Mouse (Mus musculus): Measurements from ENCODE around the gene Slc4a4.
"Not testable (repeated sequence)": the region's sequence is repeated elsewhere in the genome, so short reads cannot be mapped to it uniquely, and the experiment has no call there.

Slc4a4 gene

DNA sequence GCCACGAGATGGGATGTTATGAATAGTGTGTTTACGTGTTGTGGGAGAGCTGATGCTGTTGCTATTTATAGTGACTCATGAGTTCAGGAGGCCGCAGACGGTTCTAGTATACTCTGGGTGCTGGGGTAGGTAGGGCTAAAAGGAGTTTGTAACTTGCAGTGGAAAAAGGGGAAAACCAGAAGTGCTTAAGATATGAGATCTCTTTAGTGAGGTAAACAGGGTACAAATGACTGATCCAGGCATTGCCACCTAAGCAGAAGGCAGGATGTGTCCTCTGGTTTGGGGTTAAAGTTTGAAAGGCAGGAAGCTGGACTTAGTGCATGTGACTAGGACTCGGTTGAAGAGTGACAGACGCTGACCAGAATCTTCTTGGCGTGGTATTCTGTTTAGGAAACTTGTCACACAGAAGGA, 74.7 kb downstream of the Slc4a4 start:
- CTCF ChIA-PET, result no interaction called here

DNA sequence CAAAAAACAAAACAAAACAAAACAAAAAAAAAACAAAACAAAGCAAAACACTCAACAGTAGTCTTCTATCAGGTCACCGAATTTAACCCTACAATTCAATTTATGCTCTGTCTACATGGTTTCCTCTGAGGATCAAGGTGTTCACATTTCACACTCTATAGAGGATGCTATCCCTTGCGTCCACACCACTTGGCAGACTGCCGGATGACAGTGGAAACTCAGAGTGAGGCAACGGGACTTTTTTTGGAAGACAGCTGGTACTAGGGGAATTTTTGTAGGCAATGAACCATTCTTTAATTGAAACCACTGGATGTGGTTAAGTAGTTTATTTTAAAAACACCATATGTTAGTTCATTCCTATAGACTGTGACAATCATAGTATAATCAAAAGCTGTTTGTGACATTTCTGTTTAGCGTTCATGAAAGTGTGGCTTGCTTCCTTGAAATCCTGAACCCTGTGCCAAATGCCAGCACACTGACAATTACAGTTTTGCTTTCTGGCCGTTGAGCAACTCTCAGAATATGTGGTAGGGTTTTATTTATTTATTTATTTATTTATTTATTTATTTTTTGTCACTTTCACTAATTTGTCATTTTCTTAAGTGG, 78.2 kb downstream of the Slc4a4 start:
- CTCF ChIA-PET, result no interaction called here

DNA sequence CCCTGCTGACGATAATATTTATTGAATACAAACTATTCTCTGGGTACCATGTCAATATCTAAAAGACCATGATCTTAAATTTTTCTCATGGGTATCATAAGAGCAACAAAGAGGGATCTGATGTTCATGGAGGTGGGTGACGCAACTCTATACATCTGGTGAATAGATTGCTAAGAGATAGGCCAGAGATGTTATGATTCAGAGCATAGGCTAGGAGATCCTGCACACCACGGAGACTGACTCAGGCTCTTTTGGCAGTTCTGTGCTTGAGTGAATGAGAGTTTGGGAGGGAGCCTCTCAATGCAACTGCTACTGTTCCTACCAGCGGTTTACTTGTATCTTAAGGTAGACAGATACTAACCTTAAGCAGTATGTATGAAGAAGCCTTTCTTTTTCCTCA, 79.9 kb downstream of the Slc4a4 start:
- CTCF ChIA-PET, result no interaction called here

DNA sequence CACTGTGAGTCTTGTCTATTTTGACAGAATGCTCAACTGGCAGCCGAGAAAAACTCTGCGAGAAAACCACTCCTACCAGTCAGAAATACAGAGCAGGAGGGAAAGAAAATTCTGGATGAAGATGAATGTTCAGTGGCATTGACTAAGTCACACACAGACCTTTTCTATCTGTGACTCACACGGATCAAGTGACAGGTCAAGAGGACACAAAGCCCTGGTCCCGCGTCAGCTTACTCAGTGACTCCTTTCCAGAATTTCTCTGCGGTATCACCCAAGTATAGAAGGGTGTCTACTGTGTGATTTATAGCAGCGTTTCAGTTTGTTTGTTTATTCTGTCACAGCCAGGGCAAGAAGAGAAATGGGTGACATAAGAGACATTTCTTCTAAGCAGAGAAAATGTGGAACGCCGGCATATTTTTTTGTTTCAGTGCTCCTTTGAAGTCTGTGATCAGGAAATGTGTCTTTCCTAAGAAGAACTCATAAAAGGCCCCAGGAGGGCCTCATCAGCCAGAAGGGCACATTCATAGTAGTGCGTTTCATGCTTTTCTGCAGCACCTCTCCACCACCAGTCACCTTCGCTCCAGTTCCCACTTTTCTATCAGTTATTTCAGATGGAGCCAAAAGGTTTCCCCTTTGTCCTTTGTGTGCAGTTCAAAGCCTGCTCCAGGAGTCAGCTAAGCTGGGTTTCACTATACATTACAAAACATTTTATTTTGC, 82.5 kb downstream of the Slc4a4 start:
- CTCF ChIA-PET, result no interaction called here

DNA sequence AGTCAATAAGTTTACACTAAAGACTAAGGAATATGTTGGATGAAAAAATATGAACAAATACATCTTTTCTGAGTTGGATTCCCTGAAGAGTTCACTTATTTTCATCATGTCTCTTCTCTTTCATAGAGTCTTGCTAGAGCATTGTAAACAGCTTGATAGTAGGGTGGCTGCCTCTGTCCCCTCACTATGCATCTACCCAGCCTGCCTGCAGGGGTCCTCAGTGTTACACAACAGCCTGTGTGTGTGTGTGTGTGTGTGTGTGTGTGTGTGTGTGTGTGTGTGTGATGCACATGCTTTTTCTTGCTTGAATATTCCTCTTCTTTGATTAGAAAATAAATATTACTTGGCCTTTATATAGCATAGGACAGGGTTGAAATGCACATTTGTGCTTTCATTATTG, 84.9 kb downstream of the Slc4a4 start:
- CTCF ChIA-PET, result no interaction called here

DNA sequence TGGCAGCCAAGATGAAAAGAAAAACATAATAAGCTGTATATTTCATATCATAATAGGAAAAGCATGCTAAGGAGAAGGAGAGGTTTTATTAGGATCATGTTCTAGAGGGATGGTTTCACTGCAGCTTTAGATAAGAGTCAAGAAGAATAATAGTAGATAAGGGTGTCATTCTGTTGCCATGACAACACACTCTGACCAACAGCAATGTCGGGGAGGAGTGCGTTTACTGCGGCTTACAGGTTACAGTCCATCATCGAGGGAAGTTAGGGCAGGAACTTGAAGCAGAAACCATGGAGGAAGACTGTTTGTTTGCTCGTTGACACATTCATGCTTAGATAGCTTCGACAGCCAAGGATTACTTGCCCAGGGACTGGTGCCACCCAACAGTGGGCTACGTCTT, 85.7 kb downstream of the Slc4a4 start:
- CTCF ChIA-PET, result no interaction called here

DNA sequence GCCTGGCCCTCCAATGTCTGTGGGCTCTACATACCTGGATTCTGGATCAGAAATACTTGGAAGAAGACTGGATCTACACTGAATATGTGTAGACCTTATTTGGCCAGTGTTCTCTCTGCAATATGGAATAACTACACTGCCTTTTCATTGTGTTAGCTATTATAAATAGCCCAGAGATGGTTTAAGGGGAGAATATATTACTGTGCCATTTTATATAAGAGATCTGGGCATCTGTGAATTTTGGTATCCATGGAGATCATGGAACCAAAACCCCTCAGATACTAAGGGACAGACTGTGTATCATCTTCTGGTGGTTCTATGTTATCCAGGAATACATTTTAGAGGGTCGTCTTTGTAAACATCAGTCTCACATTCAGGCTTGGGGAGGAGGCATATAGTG, 86.5 kb downstream of the Slc4a4 start:
- CTCF ChIA-PET, result no interaction called here

DNA sequence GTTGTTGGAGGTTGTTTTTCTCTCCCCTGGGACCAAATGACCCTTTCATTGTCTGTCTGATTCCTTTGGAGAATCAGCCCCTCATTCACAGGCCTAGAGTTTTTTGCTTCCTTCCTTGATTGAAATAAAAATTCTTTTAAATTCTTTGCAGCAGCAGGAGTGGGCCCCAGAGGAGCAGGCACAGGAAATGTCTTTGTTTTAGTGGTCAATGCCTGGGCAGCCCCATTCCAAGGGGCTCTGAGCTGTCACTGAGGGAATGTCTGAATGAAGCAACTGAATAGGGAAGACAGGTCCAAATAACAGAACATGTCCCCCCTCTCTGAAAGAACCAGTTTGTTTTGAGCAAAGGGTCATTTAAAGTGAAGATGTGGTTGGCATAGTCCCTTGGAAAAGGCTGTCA, 89.1 kb downstream of the Slc4a4 start:
- CTCF ChIA-PET, result no interaction called here

DNA sequence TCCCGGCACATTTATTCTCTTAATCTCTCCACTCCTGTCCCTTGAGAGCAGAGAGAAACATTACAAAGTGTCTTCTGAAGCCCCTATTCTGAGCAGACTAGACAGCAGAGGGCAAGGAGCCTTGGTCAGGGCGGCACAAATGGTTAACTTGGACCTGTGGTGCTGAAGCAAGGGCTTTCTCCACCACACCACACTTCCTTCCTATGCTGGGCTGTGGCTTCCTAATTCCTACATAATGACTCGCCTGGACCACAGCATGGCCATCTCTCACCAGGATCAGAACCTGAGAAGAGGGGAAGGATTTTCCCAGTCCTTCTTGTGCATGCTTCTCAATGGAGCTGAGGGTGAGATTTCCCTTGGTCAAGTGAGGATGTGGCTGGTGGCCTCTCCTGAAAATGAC, 89.8 kb downstream of the Slc4a4 start:
- CTCF ChIA-PET, result no interaction called here

DNA sequence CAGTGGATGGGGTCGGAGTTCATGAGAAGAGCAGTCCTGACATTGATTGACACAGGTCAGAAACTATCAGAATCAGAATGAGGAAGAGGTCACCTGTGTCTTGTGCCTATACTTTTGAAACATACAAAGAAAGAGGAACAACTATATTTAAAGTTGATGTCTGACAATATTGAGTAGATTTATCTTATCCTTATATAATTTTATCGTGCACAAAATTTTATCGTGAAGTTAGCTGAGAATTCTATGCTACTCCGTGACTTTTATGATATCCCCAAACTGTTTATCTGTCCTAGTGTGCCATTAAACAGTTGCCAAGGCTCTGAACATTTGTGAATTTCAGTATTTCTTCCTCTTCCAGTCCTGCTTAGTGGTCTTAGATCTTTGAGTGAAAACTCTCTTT, 94.1 kb downstream of the Slc4a4 start:
- CTCF ChIA-PET, result no interaction called here

DNA sequence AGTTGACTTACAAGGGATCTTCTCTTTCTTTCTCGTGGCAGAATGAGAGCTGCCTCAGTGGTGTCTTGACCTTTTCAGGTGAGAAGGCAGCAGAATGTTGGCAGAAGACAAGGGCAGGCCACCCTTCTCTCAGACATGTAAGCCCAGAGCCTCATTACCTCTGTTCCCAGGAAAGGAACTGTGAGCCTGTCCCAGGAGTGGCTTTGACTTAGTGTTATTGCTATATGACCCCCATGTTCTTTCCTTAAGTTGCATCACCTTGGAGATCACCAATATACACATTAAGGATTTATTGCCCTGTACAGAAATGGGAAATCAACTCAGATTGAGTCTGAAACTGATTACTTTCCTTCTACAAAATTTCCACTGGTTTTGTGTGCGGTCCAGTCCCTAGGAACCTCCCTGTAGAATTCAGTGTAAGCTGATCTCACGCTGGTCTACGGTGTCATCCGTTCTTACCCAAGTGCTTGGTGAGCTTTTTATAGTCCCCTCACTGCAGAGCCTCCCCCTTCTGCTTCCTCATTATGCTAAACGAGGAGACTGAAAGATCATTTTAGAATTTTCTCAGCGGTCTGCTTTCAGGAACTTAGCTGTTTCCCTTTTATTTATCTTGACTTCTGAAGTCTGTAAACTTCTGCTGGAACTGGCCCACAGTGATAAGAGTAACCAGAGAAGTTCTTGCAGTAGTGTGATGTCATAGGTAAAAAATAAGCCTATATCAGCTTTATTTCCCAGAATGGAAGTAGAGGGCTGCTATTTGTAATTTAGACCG, 94.8 kb downstream of the Slc4a4 start:
- CTCF ChIA-PET, result no interaction called here

DNA sequence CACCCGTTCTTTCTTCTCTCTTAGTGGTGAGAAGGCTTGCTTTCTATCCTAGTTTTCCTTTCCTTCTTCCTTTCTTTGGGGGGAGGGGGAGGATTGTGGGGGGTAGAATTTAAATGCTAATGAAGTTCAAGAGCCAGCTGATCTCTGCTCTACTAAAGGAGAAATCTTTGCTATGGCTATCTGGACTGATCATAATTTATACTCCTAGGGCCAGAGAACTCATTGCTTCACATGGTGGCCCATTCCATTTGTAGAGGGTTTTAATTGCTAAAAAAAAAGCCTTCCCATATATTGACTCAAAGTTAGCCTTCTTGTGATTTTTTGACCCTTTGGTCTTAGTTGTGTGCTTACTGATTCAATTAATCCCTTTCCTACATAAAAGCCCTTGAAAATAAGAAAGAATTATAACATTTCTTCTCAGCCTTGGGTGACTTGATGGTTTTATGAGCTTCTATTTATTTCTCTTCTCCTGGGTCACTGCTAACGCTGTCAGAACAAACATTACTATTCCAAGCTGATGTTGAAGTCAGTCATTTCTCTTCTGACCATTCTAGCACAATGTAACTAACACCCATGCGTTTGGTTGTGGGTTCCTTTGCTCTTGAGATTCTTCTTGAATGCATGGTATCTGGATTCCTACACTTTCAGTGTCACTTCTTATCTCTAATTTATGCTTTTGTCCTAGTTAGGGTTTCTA, 95.6 kb downstream of the Slc4a4 start:
- CTCF ChIA-PET, result no interaction called here

DNA sequence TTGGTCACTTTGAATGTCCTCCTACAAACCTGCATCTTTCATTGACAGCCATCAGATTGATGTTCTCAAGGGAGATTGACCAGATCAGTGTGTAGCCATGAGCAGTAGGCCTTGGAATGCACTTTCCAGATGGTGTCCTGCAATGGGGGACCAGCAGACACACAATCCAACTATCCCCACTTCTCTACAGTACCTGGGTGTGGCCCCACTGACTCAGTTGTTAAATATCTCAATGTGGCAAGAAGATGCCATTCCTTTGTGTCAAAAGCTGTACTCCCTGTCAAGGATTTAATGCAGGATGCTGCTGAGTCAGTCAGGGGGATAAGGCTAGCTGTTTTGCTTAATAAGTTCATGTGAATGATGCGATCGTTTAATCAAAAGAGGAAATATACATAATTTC, 96.6 kb downstream of the Slc4a4 start:
- CTCF ChIA-PET, result no interaction called here

DNA sequence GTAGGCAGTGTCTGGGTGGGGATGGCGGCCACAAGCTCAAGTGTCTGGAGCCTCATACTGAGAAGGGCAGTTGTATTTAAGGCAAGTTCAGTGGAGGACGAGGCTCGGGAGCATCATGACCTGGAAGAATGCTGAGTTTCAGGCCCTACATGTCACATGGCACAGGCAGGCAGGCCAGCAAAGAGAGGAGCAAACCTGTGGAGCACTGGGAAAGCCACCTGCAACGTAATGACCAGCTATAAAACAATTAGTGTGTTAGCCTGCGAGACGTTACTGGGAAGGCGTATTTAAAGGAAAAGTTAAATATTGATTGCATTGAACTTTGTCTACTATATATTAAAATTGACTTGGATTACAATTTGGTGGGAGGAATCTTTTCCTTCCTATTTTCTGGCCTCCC, 97.0 kb downstream of the Slc4a4 start:
- CTCF ChIA-PET, result no interaction called here

DNA sequence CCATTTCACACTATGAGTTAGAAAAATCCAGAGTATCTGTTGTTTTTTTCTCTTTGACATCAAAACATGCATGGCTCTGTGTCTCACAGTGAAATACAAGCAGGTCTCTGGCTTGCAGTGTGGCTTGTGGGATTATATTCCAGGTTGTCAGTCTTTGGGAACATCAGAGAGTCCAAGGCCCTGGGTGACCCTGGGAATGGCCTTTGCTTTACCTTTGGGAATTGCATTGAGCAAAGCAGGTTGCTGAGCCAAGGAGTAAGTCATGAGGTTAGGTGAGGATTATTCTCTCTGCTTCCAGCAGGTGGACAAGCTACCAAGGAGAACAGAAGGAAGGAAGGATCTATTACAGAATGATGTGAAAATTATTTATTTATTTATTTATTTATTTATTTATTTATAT, 102.4 kb downstream of the Slc4a4 start:
- CTCF ChIA-PET, result no interaction called here

DNA sequence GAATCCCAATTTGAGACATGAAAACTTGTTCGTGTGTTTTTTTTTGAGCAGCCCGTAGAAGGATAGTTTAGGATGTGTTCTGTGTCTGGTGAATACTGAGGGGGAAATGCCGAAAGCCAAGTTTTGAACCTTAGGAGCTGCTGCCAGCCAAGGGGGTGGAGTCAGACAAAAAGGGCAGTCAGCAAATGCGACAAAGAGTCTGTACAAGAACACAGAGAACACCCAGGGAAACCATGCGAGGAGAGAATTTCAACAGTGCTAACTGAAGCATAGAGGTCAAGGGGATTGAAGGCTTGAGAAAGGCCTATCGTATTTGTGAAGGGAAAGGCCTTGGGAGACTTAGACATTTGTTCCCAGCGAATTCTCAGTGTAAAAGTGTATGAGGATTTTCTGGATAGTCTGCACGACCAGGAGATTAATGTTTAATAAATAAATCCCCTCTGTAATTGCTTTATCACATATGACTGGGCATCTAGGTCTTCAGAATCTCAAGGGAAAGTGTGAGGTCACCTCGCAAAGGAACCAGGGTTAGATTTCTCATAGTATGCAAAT, 103.7 kb downstream of the Slc4a4 start:
- CTCF ChIA-PET, result no interaction called here

DNA sequence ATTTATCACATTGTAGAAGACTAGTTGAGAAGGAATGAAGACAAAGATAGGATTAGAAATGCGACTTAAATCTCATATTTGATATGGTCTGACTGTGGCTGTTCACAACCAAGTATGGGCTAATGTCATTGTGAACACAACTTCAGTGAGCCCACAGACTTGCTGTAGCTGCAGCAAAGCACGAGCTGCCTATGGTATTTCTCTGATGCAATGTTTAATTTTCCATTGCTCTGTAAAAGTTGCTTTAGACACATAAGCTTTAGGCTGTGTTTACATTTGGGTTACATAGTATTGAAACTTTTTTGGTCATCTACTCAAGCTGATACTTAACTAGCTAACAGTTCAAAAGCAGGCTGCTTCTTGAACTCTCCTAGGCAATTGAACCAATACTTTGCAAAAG, 104.7 kb downstream of the Slc4a4 start:
- CTCF ChIA-PET, result not testable (repeated sequence)

DNA sequence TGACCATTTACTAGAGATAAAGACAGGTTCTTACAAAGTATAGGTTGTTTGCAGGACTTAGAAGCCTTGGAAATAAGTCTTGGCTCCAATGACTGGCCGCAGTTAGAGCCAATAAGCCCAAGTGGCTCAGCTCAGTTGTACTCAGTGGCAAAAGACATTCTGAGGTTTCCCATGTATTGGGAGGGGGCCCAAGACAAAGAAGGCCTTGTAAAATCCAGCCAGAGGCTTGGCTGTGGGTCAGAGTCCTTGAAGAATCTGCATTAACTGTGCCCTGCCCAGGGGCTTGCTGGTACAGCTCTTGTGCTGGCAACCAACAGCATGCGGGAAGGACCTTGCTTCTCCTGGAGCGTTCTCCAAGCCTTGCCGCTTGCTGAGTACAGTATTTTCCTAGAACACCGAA, 107.9 kb downstream of the Slc4a4 start:
- CTCF ChIA-PET, result no interaction called here

DNA sequence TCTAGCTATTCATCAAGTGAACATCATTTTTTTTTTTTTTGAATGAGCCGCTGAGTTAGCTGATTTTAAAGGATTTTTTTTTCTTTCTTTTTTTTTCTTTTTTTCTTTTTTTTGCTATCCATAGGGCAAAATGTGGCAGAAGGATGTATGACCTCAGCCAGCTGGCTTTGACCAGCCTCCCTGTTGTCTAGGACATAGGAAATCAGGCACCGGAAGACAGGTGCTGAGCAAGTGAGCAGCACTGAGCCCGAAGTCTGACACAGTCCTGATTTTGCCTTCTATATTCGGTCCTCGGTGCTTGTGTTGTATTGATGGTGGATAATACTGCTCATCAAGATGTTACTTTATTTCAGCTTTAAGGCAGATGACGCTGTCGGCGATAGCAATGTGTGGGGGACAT, 109.6 kb downstream of the Slc4a4 start:
- CTCF ChIA-PET, result no interaction called here

DNA sequence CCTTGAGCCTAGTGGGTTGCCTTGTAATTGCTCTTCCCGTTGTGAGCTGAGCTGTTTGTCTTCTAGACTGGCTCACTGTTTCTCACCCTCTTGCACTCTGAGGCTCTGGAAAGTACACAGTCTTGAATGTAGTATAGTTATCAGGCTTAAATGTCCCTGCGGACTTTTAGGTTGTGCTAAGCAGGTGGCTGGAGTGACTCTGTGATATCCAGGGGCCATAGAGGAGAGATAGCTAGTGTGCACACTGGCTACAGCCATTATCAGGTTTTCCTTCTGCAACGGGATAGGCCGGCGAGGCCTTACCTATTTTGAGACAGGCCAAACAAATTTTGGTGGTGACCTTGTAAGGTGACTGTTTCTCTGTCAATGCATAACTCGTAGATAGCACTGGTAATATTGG, 110.7 kb downstream of the Slc4a4 start:
- CTCF ChIA-PET, result no interaction called here

DNA sequence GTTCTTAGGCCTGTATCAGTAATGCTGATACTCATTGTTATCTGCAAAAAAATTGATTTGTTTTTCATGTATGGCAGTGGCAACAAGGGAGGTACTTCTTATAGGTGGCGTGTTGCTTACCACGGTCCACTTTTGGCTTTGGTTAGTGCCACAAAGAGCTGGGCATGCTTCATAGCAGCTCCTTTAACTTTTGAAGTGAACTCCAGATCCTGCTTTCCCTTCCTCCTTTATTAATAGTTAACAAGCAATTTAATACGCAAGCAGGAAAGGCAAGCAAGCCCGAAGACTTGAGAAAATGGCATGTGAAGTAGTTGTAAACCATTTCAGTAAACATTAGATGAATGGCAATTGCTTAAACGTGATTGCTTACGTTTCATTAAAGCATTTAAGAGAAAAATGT, 113.2 kb downstream of the Slc4a4 start:
- CTCF ChIA-PET, result no interaction called here

DNA sequence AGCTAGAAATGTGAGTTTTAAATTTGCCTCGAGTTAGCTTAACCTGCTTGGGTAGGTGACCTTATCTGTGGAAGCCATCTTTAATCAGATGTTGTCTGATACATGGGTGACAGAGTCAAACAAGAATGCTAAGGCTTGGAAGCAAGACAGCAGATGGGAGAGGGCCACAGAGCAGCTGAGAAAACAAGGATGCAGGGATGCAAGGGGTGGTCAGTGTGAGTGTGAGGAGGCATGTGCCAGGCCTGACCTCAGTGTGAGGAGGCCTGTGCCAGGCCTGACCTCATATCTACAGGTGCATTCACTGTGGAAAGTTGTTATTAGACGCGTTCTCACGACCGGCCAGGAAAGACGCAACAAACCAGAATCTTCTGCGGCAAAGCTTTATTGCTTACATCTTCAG, 114.0 kb downstream of the Slc4a4 start:
- CTCF ChIA-PET, result no interaction called here

DNA sequence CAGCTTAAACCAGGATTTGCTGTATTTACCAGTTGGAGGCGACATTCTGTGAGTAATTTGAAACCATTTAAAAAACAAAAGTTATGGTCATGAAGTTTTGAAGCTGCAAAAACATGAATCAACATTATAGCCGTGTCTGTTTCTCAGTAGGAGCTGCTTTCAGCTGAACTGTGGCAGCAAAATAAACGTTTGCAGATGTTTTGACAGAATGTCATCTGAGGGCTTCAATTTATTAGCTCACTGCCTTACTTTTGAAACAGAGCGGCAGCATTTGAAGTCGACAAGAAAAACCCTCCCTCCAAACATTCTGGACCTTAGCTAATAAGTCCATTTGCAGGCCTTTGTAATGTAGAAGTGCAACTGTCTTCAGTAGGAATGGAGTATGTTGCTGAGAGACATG, 123.5 kb downstream of the Slc4a4 start:
- CTCF ChIA-PET, result no interaction called here

All from spleen, embryonic (tissue).